Mouse (Mus musculus) kidney, embryonic 14.5 days (tissue): ENCODE data around the gene Rhox2g. TPM values are rescaled to one million over a fixed set of nuclear protein-coding genes. Genes with fewer than 3 reads are reported as not detected.
"Not testable (repeated sequence)": the region's sequence is repeated elsewhere in the genome, so short reads cannot be mapped to it uniquely, and the experiment has no call there.

Experiments
- ATAC-seq: fragments of 200-750 bp; cut with Nextera tagmentation; 2 replicates; pipeline ENCODE4 v1.8.0; 2017; ENCODE audit warnings: moderate number of reproducible peaks, mild to moderate bottlenecking, moderate TSS enrichment, moderate library complexity; ENCODE audit not compliant: low FRiP score, low TSS enrichment
- H3K27ac ChIP-seq: fragments of 300-500 bp; sonication (generic); 2 replicates; pipeline ENCODE4 v1.5.1; 2014; ENCODE audit warnings: low read depth, mild to moderate bottlenecking, low read length, moderate library complexity, mixed read lengths
- H3K27me3 ChIP-seq: fragments of 300-500 bp; sonication (generic); 2 replicates; pipeline ENCODE4 v1.6.1; 2014; ENCODE audit warnings: mild to moderate bottlenecking, low read length; ENCODE audit not compliant: control insufficient read depth, insufficient read depth
- H3K36me3 ChIP-seq: fragments of 300-500 bp; sonication (generic); 2 replicates; pipeline ENCODE4 v1.6.1; 2014; ENCODE audit warnings: low read length, mixed read lengths; ENCODE audit not compliant: control insufficient read depth, insufficient read depth
- H3K4me1 ChIP-seq: fragments of 300-500 bp; sonication (generic); 2 replicates; pipeline ENCODE4 v1.6.1; 2014; ENCODE audit warnings: low read length, mixed read lengths; ENCODE audit not compliant: control insufficient read depth, insufficient read depth
- H3K4me2 ChIP-seq: fragments of 300-500 bp; sonication (generic); replicated peaks from 2 replicates; pipeline ENCODE4 v1.6.1; 2014; ENCODE audit warnings: low read depth, mild to moderate bottlenecking, low read length
- H3K4me3 ChIP-seq: fragments of 300-500 bp; sonication (generic); 2 replicates; pipeline ENCODE4 v1.5.1; 2014; ENCODE audit warnings: mild to moderate bottlenecking, low read length
- H3K9ac ChIP-seq: fragments of 300-500 bp; sonication (generic); 2 replicates; pipeline ENCODE4 v1.6.1; 2014; ENCODE audit warnings: low read depth, mild to moderate bottlenecking, low read length, moderate library complexity
- H3K9me3 ChIP-seq: fragments of 300-500 bp; sonication (generic); 2 replicates; pipeline ENCODE4 v1.6.1; 2016; ENCODE audit warnings: low read length; ENCODE audit not compliant: control insufficient read depth
- WGBS: fragments of 180-500 bp; shearing (Covaris S2); extraction: QIAGEN DNeasy Blood & Tissue Kit; methylation state at CpG from one replicate; pipeline ENCODE4 v1.1.7; 2014; 5-methylcytosine and 5-hydroxymethylcytosine counted together
- polyA plus RNA-seq: library from polyadenylated mRNA; unstranded; fragments of >200 nt; fragmentation: Nextera tagmentation; extraction: Ambion mirVana; gene quantifications from 2 replicates; pipeline ENCODE4 v1.2.1, GENCODE M21; 2014

Gene Rhox2g
- not detected in 2 replicates for polyA plus RNA-seq

GRCm38 (mm10) chrX:37643370-37643769 is at the start of gene Rhox2g:
Gene Rhox2g, minus strand, starts transcription at chrX:37643470.
- not testable (repeated sequence) for H3K36me3 ChIP-seq, H3K27ac ChIP-seq, H3K9ac ChIP-seq, H3K9me3 ChIP-seq, ATAC-seq, H3K4me1 ChIP-seq, H3K27me3 ChIP-seq, H3K4me2 ChIP-seq, H3K4me3 ChIP-seq
- 91% methylated on average over 6 of the region's 6 CpGs for WGBS

- no peaks in the 10 kb centered on the region for H3K9me3 ChIP-seq
- no peaks in the 10 kb centered on the region for H3K36me3 ChIP-seq
- no peak overlapping the region for H3K4me2 ChIP-seq
- H3K27me3 ChIP-seq = no peaks in the 10 kb centered on the region
- H3K27ac ChIP-seq = no peak overlapping the region
- no peaks in the 10 kb centered on the region for H3K4me1 ChIP-seq
- no peak overlapping the region for H3K4me3 ChIP-seq
- ATAC-seq = no peak
- 81% methylated on average over 2 of the region's 2 CpGs for WGBS
- no peak overlapping the region for H3K9ac ChIP-seq
Measured at GRCm38 (mm10) chrX:37692261-37692660, 49.0 kb upstream of the Rhox2g start.

- Histone ChIP-seq H3K4me3 (no peak overlapping the region), H3K4me1 (no peaks in the 10 kb centered on the region), H3K27me3 (no peaks in the 10 kb centered on the region), H3K36me3 (no peaks in the 10 kb centered on the region), H3K9me3 (no peaks in the 10 kb centered on the region), H3K4me2 (no peak overlapping the region), H3K27ac (no peak overlapping the region), H3K9ac (no peak overlapping the region)
- ATAC-seq = no peak
- WGBS = 84% methylated on average over 24 of the region's 24 CpGs
Measured at GRCm38 (mm10) chrX:37683031-37683715, 39.9 kb upstream of the Rhox2g start.

- not testable (repeated sequence) for H3K4me3 ChIP-seq, H3K4me2 ChIP-seq, H3K4me1 ChIP-seq, ATAC-seq, H3K36me3 ChIP-seq, H3K9me3 ChIP-seq, H3K27ac ChIP-seq, H3K9ac ChIP-seq, H3K27me3 ChIP-seq
- 87% methylated on average over 8 of the region's 8 CpGs for WGBS
Measured at GRCm38 (mm10) chrX:37673177-37673576, 29.9 kb upstream of the Rhox2g start, which contains the start of gene Rhox2h. Gene Rhox2h, minus strand, starts transcription at chrX:37673277.

GRCm38 (mm10) chrX:37668664-37669063 is 25.4 kb upstream of the Rhox2g start, which contains the start of gene Rhox3h:
Gene Rhox3h, minus strand, starts transcription at chrX:37668764.
- H3K4me3 ChIP-seq, H3K36me3 ChIP-seq, H3K9me3 ChIP-seq, ATAC-seq, H3K27me3 ChIP-seq, H3K4me1 ChIP-seq, H3K27ac ChIP-seq, H3K9ac ChIP-seq, H3K4me2 ChIP-seq: not testable (repeated sequence)
- WGBS = 88% methylated on average over 1 of the region's 3 CpGs

GRCm38 (mm10) chrX:37651227-37651626 is 8.0 kb upstream of the Rhox2g start, which contains the start of gene Rhox4g:
Gene Rhox4g, minus strand, starts transcription at chrX:37651327.
- H3K4me1 ChIP-seq, H3K4me2 ChIP-seq, H3K27me3 ChIP-seq, H3K27ac ChIP-seq, H3K36me3 ChIP-seq, ATAC-seq, H3K4me3 ChIP-seq, H3K9ac ChIP-seq, H3K9me3 ChIP-seq: not testable (repeated sequence)
- WGBS = 93% methylated on average over 16 of the region's 20 CpGs

GRCm38 (mm10) chrX:37628512-37628911 is 14.8 kb downstream of the Rhox2g start, which contains the start of gene Rhox3g:
Gene Rhox3g, minus strand, starts transcription at chrX:37628612.
- not testable (repeated sequence) for H3K4me3 ChIP-seq, H3K4me1 ChIP-seq, H3K27ac ChIP-seq, H3K9ac ChIP-seq, ATAC-seq, H3K9me3 ChIP-seq, H3K27me3 ChIP-seq, H3K4me2 ChIP-seq, H3K36me3 ChIP-seq
- 88% methylated on average over 2 of the region's 2 CpGs for WGBS

GRCm38 (mm10) chrX:37607604-37608003 is 35.7 kb downstream of the Rhox2g start, which contains the start of gene Rhox4f:
Gene Rhox4f, minus strand, starts transcription at chrX:37607704.
- not testable (repeated sequence) for H3K4me2 ChIP-seq, H3K9ac ChIP-seq, H3K27me3 ChIP-seq, H3K36me3 ChIP-seq, ATAC-seq, H3K4me1 ChIP-seq, H3K27ac ChIP-seq, H3K4me3 ChIP-seq, H3K9me3 ChIP-seq
- WGBS = 95% methylated on average over 15 of the region's 19 CpGs
